Mouse (Mus musculus) CH12F3 (cell line): ENCODE data around the gene Cdh6.

Source experiments
- in situ Hi-C: fragments of 300-500 bp; cut with MboI; formaldehyde crosslinking; loops from 2 replicates; pipeline ENCODE4 v1.14.3; 2020; ENCODE audit warnings: low sequenced_read_pairs

Gene Cdh6

DNA sequence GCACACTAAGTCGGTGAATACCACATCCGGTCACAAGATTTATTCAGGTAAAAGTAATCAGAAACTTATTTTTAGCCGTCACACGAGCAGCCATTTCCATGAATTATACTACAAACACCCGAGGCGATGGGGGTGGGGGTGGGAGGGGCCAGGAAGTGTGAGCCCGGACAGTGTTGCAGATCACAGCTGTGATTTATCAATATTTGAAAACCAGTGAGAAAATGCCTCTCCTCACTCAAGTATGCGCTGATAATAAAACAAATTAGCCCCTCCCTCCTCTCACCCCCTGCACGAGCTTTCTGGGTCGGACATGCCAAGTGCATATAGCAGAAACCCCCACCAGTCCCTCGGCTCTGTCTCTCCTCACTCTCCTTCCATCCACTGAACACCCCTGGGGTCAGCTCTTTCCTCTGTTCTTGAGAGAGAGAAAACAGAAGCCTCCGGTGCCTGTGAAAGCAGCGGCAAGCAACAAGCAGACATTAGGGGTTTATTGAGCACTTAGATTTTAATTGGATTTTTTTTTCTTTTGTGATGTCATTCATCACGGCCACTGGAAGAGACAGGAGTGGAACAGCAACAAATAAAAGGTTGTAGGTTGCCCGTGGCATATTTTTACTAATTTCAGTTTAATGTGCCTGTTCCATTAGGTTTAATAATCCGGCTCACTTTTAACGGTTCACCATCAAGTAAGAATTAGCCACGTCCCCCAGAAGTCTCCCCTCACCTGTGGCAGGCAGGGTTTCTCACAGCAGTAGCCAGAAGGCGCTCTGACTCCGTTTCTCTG lies 105.9 kb downstream of the Cdh6 start:
- in situ Hi-C loops, result no loop called here

DNA sequence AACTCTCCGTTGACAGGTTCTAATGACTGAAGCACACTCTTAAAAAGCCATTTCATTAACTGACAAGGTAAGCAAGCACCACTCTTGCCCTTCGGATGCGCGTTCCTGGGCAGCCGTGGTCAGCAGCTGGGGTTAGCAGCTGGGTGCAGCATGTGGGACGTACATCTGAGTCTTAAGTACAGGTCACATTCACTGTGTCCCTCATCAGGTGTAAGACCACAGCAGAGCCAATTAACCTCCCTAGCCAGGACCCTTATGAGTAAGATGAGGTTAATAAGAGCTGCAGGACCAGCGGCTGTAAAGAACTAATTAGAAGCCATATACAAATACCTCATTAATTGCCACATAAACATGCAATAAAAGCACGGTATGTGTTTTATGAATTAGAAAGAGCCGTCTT lies 106.7 kb downstream of the Cdh6 start:
- in situ Hi-C loops, result no loop called here

DNA sequence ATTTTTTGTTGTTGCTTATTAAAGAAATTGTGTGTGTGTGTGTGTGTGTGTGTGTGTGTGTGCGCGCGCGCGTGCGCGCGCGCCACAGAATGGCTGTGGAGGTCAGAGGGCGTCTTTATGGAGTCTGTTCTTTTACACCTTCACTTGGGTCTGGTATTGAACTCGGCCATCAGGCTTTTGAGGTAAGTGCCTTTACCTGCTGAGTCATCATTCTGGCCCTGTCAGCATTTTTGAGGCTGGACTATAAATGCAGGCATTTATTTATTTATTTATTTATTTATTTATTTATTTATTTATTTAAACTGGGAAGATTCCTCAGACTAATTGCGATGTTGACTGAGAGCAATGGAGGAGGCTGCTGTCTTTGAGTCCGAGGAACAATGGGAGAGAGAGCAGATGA lies 109.8 kb downstream of the Cdh6 start:
- in situ Hi-C loops, result no loop called here

DNA sequence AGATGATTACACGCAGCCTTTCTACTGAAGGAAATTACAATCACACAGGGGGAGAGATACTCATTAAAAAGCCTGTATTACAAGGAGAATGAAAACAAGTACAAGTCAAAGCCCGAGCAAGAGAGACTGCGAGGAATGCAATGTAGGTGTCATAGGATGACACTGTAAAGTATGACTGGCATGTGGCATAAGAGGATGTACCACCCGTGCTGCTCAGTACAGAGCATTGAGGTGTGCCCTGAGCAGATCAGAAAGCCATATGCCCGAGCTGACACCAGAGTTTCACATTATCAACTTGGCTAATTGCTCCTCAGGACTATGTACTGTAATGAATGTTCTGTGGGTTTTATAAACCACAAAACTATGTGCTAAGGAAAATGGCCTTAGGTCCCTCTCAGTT lies 115.7 kb downstream of the Cdh6 start:
- in situ Hi-C loops, result no loop called here

DNA sequence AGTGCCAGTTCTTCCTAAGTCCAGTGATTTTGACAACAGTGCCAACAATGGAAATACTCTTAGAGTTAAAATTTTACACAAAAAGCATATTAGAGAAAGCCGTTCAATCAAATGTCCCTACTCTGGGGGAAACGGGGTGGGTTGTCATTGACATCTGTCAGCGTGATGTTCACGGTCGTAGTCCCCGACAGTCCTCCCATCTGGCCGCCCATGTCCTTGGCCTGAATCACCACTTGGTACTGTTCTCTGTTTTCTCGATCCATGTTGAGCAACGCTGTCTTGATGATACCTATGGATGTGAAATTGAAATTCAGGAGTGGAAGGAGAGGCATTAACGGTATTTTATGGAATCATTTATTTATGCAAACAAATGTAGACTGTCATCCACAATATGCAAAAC lies 116.2 kb downstream of the Cdh6 start:
- in situ Hi-C loops, result no loop called here

DNA sequence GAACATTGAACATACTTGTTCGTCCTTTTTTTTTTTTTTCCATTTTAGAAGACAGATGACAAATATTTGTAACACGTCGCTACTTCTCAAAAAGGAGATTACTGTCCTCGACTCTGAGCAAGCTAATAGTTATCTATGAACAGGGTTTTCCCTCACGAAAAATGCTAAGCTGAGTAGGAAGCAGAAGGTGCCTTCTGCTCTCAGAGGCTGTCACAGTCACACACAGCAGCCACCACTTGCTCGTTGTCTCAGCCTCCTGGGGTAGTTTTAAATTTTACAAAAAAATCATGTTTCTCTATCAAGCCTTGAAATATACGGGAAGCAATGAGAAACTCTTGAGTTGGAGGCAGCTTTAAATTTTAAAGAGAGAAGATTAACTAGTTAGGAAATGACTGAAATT lies 125.6 kb downstream of the Cdh6 start:
- in situ Hi-C loops, result no loop called here

DNA sequence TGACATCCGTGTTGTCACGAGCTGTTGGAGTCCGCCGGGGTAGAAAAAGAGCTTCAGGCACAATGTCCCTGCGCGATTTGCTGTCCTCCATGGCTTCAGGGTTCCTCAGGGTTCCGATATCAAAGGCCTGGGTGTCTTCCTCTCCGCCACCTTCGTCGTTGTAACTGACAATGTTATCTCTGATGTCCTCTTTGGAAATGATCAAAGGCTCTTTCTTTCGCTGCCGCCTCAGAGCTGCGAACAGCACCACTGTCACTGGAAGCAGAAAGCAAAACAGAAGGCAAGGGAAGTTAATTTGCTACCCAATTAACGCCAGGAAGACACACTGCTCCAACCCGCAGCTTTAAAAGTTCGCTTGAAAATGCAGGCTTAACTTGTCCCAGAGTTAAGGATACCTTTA lies 139.0 kb downstream of the Cdh6 start:
- in situ Hi-C loops, result no loop called here

DNA sequence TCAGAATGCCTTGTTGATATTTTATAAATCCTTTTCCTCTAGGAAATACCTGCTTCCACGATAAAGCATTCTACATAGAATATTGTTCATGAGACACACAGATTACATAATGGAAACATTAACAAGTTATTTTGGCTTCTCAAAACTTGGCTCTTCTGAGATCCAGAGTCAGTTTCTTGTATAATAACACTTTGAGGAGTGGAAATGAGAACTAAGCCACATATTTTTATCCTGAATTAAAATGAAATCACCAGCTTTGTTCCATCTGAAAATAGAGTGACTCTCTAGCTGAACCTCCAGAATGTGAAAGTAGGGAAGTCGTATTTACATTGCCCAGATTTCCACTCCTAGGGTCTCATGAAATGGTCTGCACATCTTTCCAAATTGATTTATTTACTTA lies 142.8 kb downstream of the Cdh6 start:
- in situ Hi-C loops, result no loop called here

DNA sequence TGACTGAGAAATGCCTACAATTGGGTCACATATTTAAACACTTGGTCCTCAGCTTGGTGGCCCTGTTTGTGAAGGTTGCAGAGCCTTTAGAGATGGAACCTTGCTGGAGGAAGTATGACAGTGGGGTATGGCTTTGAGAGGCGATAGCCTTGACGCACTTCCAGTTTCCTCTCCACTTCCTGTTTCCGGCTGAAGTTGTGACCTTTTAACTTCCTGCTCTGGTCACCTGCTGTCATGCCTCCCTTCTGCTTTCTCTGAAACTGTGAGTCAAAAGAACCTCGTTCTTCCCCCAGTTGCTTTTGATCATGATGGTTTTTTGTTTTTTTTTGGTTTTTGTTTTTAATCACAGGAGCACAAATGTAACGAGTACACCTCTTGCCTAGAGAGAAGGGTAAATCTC lies 146.0 kb downstream of the Cdh6 start:
- in situ Hi-C loops, result no loop called here

DNA sequence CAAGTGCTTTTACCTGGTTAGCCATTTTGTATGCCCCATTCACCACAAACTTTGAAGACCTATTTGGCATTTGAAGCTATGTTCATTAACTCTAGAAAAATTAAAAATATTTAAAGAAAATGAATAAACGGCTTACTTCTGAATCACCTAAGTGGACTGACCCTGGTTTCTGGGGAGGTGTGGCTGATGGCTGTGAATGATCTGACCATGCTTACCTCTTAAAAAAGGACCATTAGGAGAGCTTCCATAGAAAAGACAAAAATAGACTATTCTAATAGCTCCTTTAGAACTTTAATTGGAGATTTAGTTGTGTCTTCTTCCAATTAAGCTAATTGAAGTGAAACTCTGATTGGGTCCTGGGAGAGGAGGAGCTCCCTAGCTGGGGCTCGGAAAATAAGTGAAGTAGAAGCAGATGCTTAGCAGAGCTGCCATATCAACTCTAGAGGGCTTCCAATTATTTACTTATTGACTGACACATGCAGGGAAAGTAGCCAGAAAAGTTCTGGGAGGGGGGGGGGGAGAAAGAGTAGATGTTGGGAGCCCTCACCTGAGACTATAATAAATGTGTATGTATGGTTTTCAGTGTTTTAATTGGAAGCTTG lies 156.6 kb downstream of the Cdh6 start:
- in situ Hi-C loops, result no loop called here

DNA sequence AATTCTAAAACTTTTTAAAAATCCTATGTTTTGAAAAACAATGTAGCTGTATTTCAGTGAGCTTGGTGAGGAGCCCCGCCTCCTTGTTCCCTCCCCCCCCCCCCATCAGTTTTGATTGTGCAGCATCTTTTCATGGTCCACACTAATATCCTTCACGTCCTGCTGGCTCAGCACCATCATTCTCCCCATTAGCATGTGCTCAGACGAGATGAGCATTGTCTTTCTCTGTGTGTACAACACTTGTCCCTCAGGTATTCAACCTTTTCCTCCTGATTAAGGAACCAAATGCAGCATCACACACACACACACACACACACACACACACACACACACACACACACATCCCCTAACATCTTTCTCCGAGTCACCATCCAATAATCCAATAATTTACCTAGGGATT lies 164.7 kb downstream of the Cdh6 start:
- in situ Hi-C loops, result no loop called here

DNA sequence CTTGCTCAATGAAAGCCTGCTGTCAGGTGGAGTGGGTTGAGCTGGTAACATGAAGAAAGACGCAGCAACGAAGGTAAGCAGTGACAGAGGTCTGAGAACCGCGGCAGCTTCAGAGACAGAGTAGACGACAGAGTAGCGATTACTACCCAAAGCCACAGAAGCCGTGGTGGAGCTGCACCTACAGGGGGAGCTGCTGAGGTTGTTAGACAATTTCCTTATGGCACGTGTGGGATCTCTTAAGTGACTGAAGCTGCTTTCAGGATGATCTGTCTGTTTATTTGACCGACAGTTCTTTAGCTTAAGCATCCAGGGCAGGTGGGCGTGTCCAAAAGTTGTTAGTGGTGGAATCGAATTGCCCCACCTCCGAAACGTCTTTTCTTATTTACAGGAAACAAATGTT lies 167.5 kb downstream of the Cdh6 start:
- in situ Hi-C loops, result no loop called here

DNA sequence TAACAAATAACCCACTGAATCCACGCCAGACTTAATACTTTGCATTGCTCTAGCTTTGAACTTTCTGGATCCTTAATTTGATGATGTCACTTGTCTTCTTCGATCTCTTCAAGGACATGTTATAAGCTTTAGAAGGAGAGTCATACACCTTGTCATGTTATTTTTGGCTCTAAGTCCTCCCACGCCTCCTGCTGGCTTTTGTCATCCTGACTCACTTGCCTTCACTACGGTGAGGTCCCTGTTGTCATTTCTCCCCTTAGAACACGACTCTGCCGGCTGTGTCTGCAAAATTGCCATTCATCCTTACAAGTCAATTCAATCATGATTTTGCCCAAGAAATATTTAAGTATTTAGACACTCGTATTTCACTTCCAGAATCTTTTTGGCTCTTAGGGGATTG lies 171.9 kb downstream of the Cdh6 start:
- in situ Hi-C loops, result no loop called here

DNA sequence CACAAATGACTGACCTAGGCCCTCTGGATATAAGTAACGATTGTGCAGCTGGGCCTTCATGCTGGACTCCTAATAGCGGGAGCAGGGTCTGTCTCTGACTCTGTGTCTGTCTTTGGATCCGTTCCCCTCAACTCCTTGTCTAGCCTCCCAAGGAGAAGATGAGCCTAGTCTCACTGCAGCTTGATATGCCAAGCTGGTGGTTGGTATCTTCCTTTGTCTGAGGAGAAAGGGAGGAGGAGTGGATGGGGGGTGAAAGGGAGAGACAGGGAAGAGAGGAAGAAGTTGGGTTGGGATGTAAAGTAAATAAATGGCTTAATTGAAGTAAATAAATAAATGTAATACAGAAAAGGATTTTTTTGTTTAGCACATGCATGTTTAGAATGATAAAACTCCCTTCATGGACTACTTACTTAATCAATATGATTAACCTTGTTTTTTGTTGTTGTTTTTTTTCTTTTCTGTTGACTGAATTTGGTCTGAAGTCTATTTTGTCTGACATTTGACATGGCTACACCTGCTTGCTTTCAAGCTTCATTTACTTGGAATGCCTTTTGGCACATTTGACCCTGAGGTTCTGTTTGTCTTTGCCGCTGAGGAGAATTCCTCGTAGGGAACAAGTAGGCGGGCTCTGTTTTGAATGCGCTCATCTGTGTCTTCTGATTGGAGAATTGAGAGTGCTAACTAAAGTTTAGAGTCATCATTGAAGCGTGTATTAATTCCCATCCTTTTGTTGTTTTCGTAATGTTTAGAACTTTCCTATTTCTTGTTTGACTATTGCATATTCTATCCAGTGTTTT lies 178.7 kb downstream of the Cdh6 start:
- in situ Hi-C loops, result no loop called here
